Mouse (Mus musculus) neural tube, embryonic 11.5 days (tissue): ENCODE measurements at regions not wholly inside any gene's neighbourhood (a gene's known extent, or its start where the extent isn't known, plus 50 kb on each side); places are given as distances from the start of the nearest gene placed in this dataset.

Experiments
- ATAC-seq: fragments of 200-750 bp; cut with Nextera tagmentation; 2 replicates; pipeline ENCODE4 v1.8.0; 2017; ENCODE audit warnings: moderate number of reproducible peaks, mild to moderate bottlenecking, moderate TSS enrichment, moderate library complexity; ENCODE audit not compliant: insufficient read depth, low FRiP score, low TSS enrichment
- DNase-seq: peaks from one replicate; pipeline ENCODE4 v3.0.0-alpha.2; 2015; ENCODE audit warnings: low spot score
- H3K27ac ChIP-seq: fragments of 300-500 bp; sonication (generic); 2 replicates; pipeline ENCODE4 v1.5.1; 2014; ENCODE audit warnings: low read depth, mild to moderate bottlenecking, low read length
- H3K27me3 ChIP-seq: fragments of 300-500 bp; sonication (generic); 2 replicates; pipeline ENCODE4 v1.6.1; 2014; ENCODE audit warnings: mild to moderate bottlenecking, low read length, mixed read lengths; ENCODE audit not compliant: control insufficient read depth, insufficient read depth
- H3K36me3 ChIP-seq: fragments of 300-500 bp; sonication (generic); 2 replicates; pipeline ENCODE4 v1.6.1; 2014; ENCODE audit warnings: mild to moderate bottlenecking, low read length, moderate library complexity, mixed read lengths; ENCODE audit not compliant: control insufficient read depth, insufficient read depth
- H3K4me1 ChIP-seq: fragments of 300-500 bp; sonication (generic); 2 replicates; pipeline ENCODE4 v1.6.1; 2014; ENCODE audit warnings: low read length, mixed read lengths; ENCODE audit not compliant: control insufficient read depth, insufficient read depth
- H3K4me2 ChIP-seq: fragments of 300-500 bp; sonication (generic); 2 replicates; pipeline ENCODE4 v1.6.1; 2014; ENCODE audit warnings: low read depth, mild to moderate bottlenecking, moderate library complexity
- H3K4me3 ChIP-seq: fragments of 300-500 bp; sonication (generic); 2 replicates; pipeline ENCODE4 v1.5.1; 2014; ENCODE audit warnings: low read depth, low read length
- H3K9ac ChIP-seq: fragments of 300-500 bp; sonication (generic); 2 replicates; pipeline ENCODE4 v1.6.1; 2014; ENCODE audit warnings: mild to moderate bottlenecking, low read length
- H3K9me3 ChIP-seq: fragments of 300-500 bp; sonication (generic); 2 replicates; pipeline ENCODE4 v1.6.1; 2016; ENCODE audit warnings: low read length; ENCODE audit not compliant: control insufficient read depth
- WGBS: fragments of 180-500 bp; shearing (Covaris S2); extraction: QIAGEN DNeasy Blood & Tissue Kit; methylation state at CpG from one replicate; pipeline ENCODE4 v1.1.7; 2014; 5-methylcytosine and 5-hydroxymethylcytosine counted together

DNA sequence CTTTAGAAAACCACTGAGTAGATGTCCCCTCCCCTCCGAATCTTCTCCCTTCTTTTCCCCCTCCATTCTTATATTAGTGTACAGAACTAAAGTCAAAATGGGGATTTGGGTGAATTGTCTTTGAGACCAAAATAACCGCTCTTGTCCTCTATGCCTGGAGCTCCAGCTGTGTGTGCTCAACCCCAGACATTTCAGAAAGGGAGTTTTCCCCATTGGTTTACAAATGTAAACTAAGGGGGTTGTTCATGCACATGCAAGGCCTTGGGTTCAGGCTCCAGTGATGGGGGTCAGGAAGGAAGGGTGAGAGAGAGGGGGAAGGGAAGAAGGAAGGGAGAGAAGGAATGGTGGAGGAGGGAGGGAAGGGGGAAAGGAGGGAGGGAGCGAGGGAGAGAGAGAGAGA lies 117.8 kb upstream of the Mycn start:
- Histone ChIP-seq H3K27ac (no peak overlapping the region), H3K27me3 (no peaks in the 10 kb centered on the region), H3K4me2 (no peak overlapping the region), H3K36me3 (no peaks in the 10 kb centered on the region), H3K4me1 (no peaks in the 10 kb centered on the region), H3K9me3 (no peaks in the 10 kb centered on the region), H3K4me3 (no peak overlapping the region), H3K9ac (no peak overlapping the region)
- DNase-seq, result no peak
- ATAC-seq, result no peak
- WGBS, result 75% methylated on average over 3 of the region's 3 CpGs

DNA sequence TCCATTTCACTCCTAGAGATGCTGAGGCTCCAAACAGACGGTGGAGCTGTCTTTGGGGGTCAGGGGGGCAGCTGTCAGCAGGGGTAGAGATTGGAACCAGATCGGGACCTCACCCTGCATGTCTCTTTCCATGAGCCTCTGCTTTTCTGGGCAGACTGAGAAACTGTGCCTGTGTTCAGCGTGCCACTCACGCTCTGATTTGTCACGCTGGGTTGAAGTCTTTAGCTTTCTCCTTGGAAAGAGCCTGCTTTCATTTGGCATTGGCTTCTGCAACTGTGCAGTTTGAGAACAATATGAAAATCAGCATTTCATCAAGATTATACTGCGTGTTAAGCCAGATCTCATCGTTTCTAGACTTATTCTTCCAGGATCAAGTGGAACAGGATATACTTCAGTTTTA lies 114.5 kb upstream of the Mycn start:
- 55% methylated on average over 7 of the region's 7 CpGs for WGBS
- Histone ChIP-seq H3K27me3 (no peaks in the 10 kb centered on the region), H3K4me1 (no peaks in the 10 kb centered on the region), H3K4me3 (no peak overlapping the region), H3K9me3 (no peaks in the 10 kb centered on the region), H3K4me2 (no peak overlapping the region), H3K9ac (no peak overlapping the region), H3K27ac (no peak overlapping the region), H3K36me3 (no peaks in the 10 kb centered on the region)
- ATAC-seq (no peak; the same call in 1 of the 2 replicates), DNase-seq (no peak)

DNA sequence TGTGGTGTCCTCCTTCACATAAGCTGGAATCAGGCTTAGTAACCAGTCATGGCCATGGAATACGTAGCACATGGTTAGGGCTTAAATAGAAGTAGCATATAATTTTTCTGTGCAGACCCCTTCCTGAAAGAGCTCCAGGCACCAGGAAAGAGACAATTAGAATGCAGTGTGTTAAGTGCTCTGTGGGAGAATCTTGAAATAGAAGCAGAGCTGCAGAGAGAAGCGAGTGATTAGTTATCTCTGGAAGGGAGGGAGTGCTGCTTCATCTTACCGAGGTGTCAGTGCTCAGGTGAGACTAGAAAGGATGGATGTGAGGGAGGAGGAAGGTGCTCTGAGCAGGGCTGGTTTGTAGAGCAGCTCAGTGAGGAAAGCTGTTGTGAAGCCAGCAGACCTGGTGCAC lies 112.9 kb upstream of the Mycn start:
- no peak overlapping the region for H3K4me2 ChIP-seq
- no peak for ATAC-seq
- DNase-seq, result no peak
- no peak overlapping the region for H3K4me3 ChIP-seq
- no peak overlapping the region for H3K27ac ChIP-seq
- H3K36me3 ChIP-seq, result no peaks in the 10 kb centered on the region
- WGBS, result 82% methylated on average over 3 of the region's 3 CpGs
- H3K4me1 ChIP-seq, result peaks cover 6% of the 10 kb centered on the region
- no peak overlapping the region for H3K9ac ChIP-seq
- no peaks in the 10 kb centered on the region for H3K9me3 ChIP-seq
- H3K27me3 ChIP-seq, result no peaks in the 10 kb centered on the region

DNA sequence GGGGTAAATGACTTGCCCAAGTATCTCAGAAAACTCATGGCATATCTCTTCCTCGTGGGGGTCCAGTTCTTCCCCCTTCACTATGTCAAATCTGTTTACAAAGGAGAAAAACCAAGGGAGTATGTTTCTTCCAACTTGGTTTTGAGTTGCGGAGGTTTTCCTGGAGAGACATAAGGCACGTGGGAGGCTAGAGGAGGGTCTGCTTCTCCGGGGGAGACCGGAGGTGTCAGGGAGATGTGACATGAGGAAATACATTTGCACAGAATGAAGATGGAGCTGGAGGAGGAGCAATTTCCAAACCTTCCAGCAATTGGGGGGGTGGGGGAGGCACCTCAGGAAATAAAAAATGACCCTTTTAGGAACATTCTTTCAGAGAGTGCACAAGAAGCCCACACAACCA lies 112.0 kb upstream of the Mycn start:
- no peak overlapping the region for H3K4me3 ChIP-seq
- H3K9me3 ChIP-seq, result no peaks in the 10 kb centered on the region
- peaks cover 10% of the 10 kb centered on the region for H3K4me1 ChIP-seq
- DNase-seq (no peak), ATAC-seq (no peak)
- H3K27ac ChIP-seq, result no peak overlapping the region
- H3K9ac ChIP-seq, result no peak overlapping the region
- 63% methylated on average over 5 of the region's 5 CpGs for whole genome bisulfite sequencing
- H3K27me3 ChIP-seq, result no peaks in the 10 kb centered on the region
- H3K4me2 ChIP-seq, result no peak overlapping the region
- no peaks in the 10 kb centered on the region for H3K36me3 ChIP-seq

DNA sequence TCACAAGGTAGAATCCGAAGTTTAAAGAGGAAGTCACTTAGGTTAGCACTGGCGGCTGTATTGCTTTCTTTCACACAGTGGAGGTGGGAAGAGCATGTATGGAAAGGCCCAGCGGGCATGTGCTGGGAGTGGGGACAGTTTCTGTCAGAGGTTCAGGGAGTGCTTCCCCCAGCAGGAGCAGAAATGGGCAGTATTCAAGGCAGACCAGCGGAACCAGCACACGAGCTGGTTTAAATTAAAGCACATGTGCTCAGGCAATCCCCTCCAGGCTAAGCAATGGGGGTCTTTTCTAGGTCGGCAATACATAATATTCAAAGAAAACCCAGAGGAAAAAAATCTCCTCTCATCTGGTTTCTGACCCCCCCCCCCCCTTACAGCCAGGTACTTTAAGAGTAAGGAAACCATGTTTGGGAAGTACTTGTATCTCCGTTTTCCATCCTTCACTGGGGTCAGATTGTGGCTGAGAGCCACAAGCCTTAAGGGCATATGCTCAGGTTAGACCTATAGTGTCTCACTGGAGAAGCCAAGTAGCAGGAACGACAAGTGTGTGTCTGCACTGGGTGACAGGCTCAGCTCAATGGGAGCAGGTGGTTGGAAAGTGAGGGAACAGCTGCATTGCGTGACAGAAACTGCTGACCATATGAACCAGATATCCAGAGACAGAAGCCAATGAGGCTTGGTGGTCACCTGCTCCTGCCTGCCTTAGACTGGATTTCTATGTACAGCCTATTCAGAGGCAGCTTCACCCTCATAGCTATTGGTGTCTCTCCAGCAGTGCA lies 111.3 kb upstream of the Mycn start:
- DNase-seq, result no peak
- WGBS, result 61% methylated on average over 9 of the region's 9 CpGs
- Histone ChIP-seq H3K27ac (no peak overlapping the region), H3K9me3 (no peaks in the 10 kb centered on the region), H3K27me3 (no peaks in the 10 kb centered on the region), H3K4me3 (no peak overlapping the region), H3K4me2 (no peak overlapping the region), H3K36me3 (no peaks in the 10 kb centered on the region), H3K4me1 (peaks cover 16% of the 10 kb centered on the region), H3K9ac (no peak overlapping the region)
- ATAC-seq, result no peak

DNA sequence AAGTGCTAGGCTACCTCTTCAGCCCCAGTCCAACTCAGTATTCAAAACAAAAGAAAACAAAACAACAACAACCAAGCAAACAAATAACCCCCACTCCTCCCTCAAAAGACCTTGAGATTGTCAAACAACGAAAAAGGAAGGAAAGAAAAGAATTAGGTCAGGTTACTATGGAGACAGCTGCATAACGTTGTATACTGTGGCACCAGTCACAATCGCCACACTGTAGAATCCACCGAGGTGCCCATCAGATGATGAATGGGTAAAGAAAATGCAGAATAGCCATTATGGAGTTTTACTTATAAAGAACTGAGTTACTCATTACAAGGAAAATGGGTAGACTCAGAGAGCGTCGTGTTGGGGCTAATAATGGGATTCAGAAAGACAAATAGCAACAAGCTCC lies 110.5 kb upstream of the Mycn start:
- no peak for ATAC-seq

DNA sequence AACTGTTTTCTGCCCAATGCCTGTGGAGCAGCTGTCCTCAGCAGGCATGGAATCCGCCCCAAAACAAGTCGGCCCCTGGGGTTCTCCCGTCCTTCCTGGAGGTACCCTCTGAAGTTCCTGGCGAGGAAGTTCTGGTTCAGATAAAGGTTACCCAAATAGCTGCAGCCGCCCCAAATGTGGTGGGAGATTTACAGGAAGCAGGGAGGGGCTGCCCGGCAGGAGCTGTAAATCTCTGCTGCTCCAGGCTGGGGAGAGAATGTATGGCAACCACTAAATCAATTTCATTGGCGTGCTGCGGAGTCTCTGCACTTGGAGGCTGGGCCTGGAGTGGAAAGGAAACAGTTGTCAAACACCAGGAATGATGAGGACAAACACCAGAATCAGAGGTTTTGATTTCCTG lies 107.9 kb upstream of the Mycn start:
- DNase-seq (peak; percentile 58), ATAC-seq (no peak; the same call in 1 of the 2 replicates)
- no peaks in the 10 kb centered on the region for H3K36me3 ChIP-seq
- no peak overlapping the region for H3K9ac ChIP-seq
- no peak overlapping the region for H3K27ac ChIP-seq
- 14% methylated on average over 8 of the region's 8 CpGs for WGBS
- H3K4me3 ChIP-seq, result no peak overlapping the region
- peaks cover 18% of the 10 kb centered on the region for H3K4me1 ChIP-seq
- no peaks in the 10 kb centered on the region for H3K9me3 ChIP-seq
- H3K4me2 ChIP-seq, result no peak overlapping the region
- H3K27me3 ChIP-seq, result no peaks in the 10 kb centered on the region

More for the DNA sequence above, 110.5 kb upstream of the Mycn start:
- H3K27ac ChIP-seq, result no peak overlapping the region
- no peaks in the 10 kb centered on the region for H3K27me3 ChIP-seq
- DNase-seq, result no peak
- 63% methylated on average over 6 of the region's 6 CpGs for WGBS
- H3K36me3 ChIP-seq, result no peaks in the 10 kb centered on the region
- no peak overlapping the region for H3K4me3 ChIP-seq
- H3K9ac ChIP-seq, result no peak overlapping the region
- H3K4me2 ChIP-seq, result no peak overlapping the region
- H3K4me1 ChIP-seq, result peaks cover 18% of the 10 kb centered on the region
- H3K9me3 ChIP-seq, result no peaks in the 10 kb centered on the region

DNA sequence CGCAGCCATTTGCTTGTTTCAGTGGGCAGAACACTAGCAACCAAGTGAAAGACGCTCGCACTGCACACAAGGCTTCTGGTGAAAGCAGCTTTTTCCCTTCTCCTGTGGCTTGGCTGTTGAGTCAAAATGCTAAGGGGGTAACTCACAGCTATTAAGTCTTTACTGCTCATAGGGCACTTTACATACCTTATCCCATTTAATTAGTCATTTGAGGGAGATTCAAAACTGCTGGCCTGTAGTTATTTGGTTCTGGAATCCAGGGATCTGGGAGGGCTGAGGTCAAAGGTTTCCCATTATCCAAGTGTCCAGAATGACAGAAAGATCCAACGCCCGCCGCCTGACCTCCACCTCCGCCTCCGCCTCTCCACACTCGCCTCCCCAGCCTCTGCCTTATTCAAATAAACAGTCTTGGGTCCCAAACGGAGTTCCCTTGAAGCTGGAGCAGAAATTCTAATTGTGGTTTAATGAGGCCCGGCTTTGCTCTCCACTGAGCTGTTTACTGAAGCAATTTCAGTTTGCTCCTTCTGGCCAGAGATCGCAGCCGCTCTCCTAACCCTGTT lies 106.5 kb upstream of the Mycn start:
- Histone ChIP-seq H3K36me3 (no peaks in the 10 kb centered on the region), H3K9me3 (no peaks in the 10 kb centered on the region), H3K27me3 (no peaks in the 10 kb centered on the region), H3K9ac (no peak overlapping the region), H3K4me3 (no peak overlapping the region), H3K4me1 (peaks cover 18% of the 10 kb centered on the region), H3K27ac (no peak overlapping the region), H3K4me2 (no peak overlapping the region)
- 18% methylated on average over 13 of the region's 13 CpGs for WGBS
- peak; percentile 46 for DNase-seq
- no peak for ATAC-seq

DNA sequence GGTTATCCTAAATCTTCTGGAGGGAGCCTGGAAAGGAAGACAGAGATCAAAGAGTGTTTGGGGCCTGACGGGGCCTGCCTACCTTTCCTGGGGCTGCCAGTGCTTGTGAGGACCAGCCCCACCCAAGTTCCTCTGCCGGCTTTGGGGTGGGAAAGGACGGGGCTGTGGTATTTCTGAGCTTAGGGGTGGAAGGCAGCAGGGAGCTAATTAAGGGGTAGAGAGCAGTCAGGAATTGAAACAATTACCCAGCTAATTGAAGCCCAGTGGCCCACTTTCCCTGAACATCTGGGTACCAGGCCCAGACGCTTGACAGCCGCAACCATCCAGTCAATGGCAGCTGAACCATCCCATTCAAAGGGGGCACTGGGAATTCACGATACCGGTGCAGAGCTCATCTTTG lies 101.2 kb upstream of the Mycn start:
- Histone ChIP-seq H3K9me3 (no peaks in the 10 kb centered on the region), H3K27ac (no peak overlapping the region), H3K4me1 (0 out of 2 replicates have a peak, but pooled peaks cover under 1% of the 10 kb centered on the region), H3K27me3 (no peaks in the 10 kb centered on the region), H3K4me3 (no peak overlapping the region), H3K4me2 (no peak overlapping the region), H3K9ac (no peak overlapping the region), H3K36me3 (no peaks in the 10 kb centered on the region)
- DNase-seq, result no peak
- no peak for ATAC-seq
- 59% methylated on average over 7 of the region's 7 CpGs for WGBS
